Mouse (Mus musculus): ENCODE measurements at regions not wholly inside any gene's neighbourhood (a gene's known extent, or its start where the extent isn't known, plus 50 kb on each side); places are given as distances from the start of the nearest gene placed in this dataset.

GRCm38 (mm10) chr13:53667518-53667917 is 194.6 kb upstream of the Msx2 start:
- H3K4me3 ChIP-seq (ENCODE audit: low read depth, low read length) = no peak overlapping the region
- H3K9ac ChIP-seq (ENCODE audit: low read length) = no peak overlapping the region
- 92% methylated on average over 4 of the region's 4 CpGs for WGBS
- H3K36me3 ChIP-seq (ENCODE audit: control insufficient read depth, insufficient read depth, low read length) = no peaks in the 10 kb centered on the region
- no peak overlapping the region for H3K27ac ChIP-seq (replicated peaks; ENCODE audit: low read depth, low read length)
- DNase-seq (ENCODE audit: low spot score) = no peak
- ATAC-seq (ENCODE audit: insufficient number of reproducible peaks, low FRiP score, low TSS enrichment, low read depth) = no peak
- H3K27me3 ChIP-seq (ENCODE audit: control insufficient read depth, insufficient read depth, low read length) = no peaks in the 10 kb centered on the region
- H3K9me3 ChIP-seq (ENCODE audit: control insufficient read depth, low read length) = no peaks in the 10 kb centered on the region; the same call in 1 of the 2 replicates
- H3K4me2 ChIP-seq (ENCODE audit: low read depth, severe bottlenecking) = no peak overlapping the region
- peaks cover 3% of the 10 kb centered on the region; the same call in 1 of the 2 replicates for H3K4me1 ChIP-seq (ENCODE audit: control insufficient read depth, insufficient read depth, low read length)

DNA sequence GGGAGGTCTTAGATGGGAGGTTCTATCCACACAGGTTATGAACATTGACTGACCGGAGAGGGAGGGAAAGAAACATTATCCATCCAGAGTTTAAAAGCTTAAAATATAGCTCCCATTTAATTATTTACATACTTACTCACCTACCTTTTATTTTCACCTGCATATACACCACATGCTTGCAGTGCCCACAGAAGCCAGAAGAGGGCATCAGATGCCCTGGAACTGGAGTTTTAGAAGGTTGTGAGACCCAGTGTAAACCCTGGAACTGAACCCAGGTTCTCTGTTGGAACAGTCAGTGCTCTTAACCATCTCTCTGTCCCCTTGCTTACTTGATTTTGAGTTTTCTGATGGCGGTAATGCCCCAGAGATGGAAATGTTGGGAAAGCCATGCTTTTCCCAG is 192.7 kb upstream of the Msx2 start:
- no peaks in the 10 kb centered on the region; the same call in 1 of the 2 replicates for H3K9me3 ChIP-seq (ENCODE audit: control insufficient read depth, low read length)
- ATAC-seq (ENCODE audit: insufficient number of reproducible peaks, low FRiP score, low TSS enrichment, low read depth) = no peak
- no peaks in the 10 kb centered on the region for H3K36me3 ChIP-seq (ENCODE audit: control insufficient read depth, insufficient read depth, low read length)
- no peak overlapping the region for H3K4me3 ChIP-seq (ENCODE audit: low read depth, low read length)
- H3K9ac ChIP-seq (ENCODE audit: low read length) = no peak overlapping the region
- no peaks in the 10 kb centered on the region for H3K27me3 ChIP-seq (ENCODE audit: control insufficient read depth, insufficient read depth, low read length)
- H3K4me1 ChIP-seq (ENCODE audit: control insufficient read depth, insufficient read depth, low read length) = peaks cover 2% of the 10 kb centered on the region; the same call in 1 of the 2 replicates
- no peak overlapping the region for H3K4me2 ChIP-seq (ENCODE audit: low read depth, severe bottlenecking)
- WGBS = 92% methylated on average over 2 of the region's 2 CpGs
- no peak overlapping the region for H3K27ac ChIP-seq (replicated peaks; ENCODE audit: low read depth, low read length)
- DNase-seq (ENCODE audit: low spot score) = no peak

- Histone ChIP-seq H3K4me2 (ENCODE audit: low read depth, severe bottlenecking) (no peak overlapping the region), H3K4me3 (ENCODE audit: low read depth, low read length) (no peak overlapping the region), H3K36me3 (ENCODE audit: control insufficient read depth, insufficient read depth, low read length) (no peaks in the 10 kb centered on the region), H3K4me1 (ENCODE audit: control insufficient read depth, insufficient read depth, low read length) (no peaks in the 10 kb centered on the region), H3K9ac (ENCODE audit: low read length) (no peak overlapping the region), H3K27ac (replicated peaks; ENCODE audit: low read depth, low read length) (no peak overlapping the region), H3K27me3 (ENCODE audit: control insufficient read depth, insufficient read depth, low read length) (no peaks in the 10 kb centered on the region), H3K9me3 (ENCODE audit: control insufficient read depth, low read length) (no peaks in the 10 kb centered on the region; the same call in 1 of the 2 replicates)
- ATAC-seq (ENCODE audit: insufficient number of reproducible peaks, low FRiP score, low TSS enrichment, low read depth) (no peak), DNase-seq (ENCODE audit: low spot score) (no peak)
- WGBS = 88% methylated on average over 7 of the region's 7 CpGs
Measured at GRCm38 (mm10) chr13:53664631-53665230, 191.9 kb upstream of the Msx2 start.

DNA sequence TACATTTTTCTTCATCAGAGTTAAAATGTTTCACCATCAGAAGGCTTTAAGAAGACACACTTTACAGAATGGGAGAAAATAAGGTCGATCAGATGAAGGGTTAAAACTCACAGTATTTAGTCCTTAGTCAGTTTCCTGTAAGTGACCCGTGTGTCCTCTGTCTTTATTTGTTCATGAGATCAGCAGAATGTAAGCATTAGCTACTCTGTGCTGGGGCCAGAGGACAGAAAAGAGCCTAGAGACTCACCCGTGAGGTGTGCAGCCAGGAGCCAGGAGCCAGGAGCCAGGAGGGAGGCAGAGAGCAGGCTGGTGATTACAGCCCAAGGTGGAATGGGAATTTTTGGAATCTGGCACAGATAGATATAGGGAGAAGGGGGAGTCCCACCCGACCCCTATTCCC is 180.0 kb upstream of the Msx2 start:
- Histone ChIP-seq H3K9ac (ENCODE audit: low read length) (no peak overlapping the region), H3K27me3 (ENCODE audit: control insufficient read depth, insufficient read depth, low read length) (no peaks in the 10 kb centered on the region), H3K4me3 (ENCODE audit: low read depth, low read length) (no peak overlapping the region), H3K9me3 (ENCODE audit: control insufficient read depth, low read length) (no peaks in the 10 kb centered on the region), H3K4me2 (ENCODE audit: low read depth, severe bottlenecking) (no peak overlapping the region), H3K27ac (replicated peaks; ENCODE audit: low read depth, low read length) (no peak overlapping the region), H3K36me3 (ENCODE audit: control insufficient read depth, insufficient read depth, low read length) (no peaks in the 10 kb centered on the region), H3K4me1 (ENCODE audit: control insufficient read depth, insufficient read depth, low read length) (no peaks in the 10 kb centered on the region)
- DNase-seq (ENCODE audit: low spot score) (no peak), ATAC-seq (ENCODE audit: insufficient number of reproducible peaks, low FRiP score, low TSS enrichment, low read depth) (no peak)
- 57% methylated on average over 4 of the region's 4 CpGs for WGBS

DNA sequence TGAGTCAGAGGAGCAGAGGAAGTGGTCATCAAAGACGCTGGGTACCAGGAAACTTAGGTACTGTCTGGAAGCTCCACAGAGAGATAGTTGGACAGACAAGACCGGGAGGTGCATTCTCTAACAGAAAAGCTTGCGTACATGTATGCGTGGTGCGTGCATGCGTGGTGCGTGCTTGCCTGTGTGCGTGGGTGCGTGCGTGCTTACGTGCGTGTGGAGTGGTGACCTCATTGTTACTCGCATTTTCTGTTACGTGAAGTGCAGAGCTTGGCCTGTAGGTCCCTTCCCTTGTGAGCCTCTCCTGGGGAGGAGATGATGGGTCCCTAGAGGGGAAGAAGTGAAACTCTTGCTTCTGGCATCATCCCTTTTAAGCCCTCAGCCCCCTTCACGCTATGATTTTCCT is 175.5 kb upstream of the Msx2 start:
- H3K9me3 ChIP-seq (ENCODE audit: control insufficient read depth, low read length) = no peaks in the 10 kb centered on the region
- H3K4me2 ChIP-seq (ENCODE audit: low read depth, severe bottlenecking) = no peak overlapping the region
- H3K27me3 ChIP-seq (ENCODE audit: control insufficient read depth, insufficient read depth, low read length) = no peaks in the 10 kb centered on the region
- DNase-seq (ENCODE audit: low spot score) (no peak), ATAC-seq (ENCODE audit: insufficient number of reproducible peaks, low FRiP score, low TSS enrichment, low read depth) (no peak)
- no peak overlapping the region for H3K9ac ChIP-seq (ENCODE audit: low read length)
- H3K4me3 ChIP-seq (ENCODE audit: low read depth, low read length) = no peak overlapping the region
- H3K36me3 ChIP-seq (ENCODE audit: control insufficient read depth, insufficient read depth, low read length) = no peaks in the 10 kb centered on the region
- WGBS = 94% methylated on average over 15 of the region's 15 CpGs
- no peak overlapping the region for H3K27ac ChIP-seq (replicated peaks; ENCODE audit: low read depth, low read length)
- no peaks in the 10 kb centered on the region for H3K4me1 ChIP-seq (ENCODE audit: control insufficient read depth, insufficient read depth, low read length)

- Histone ChIP-seq H3K4me3 (ENCODE audit: low read depth, low read length) (no peak overlapping the region), H3K27ac (replicated peaks; ENCODE audit: low read depth, low read length) (no peak overlapping the region), H3K4me1 (ENCODE audit: control insufficient read depth, insufficient read depth, low read length) (no peaks in the 10 kb centered on the region), H3K27me3 (ENCODE audit: control insufficient read depth, insufficient read depth, low read length) (no peaks in the 10 kb centered on the region), H3K9ac (ENCODE audit: low read length) (no peak overlapping the region), H3K36me3 (ENCODE audit: control insufficient read depth, insufficient read depth, low read length) (no peaks in the 10 kb centered on the region), H3K9me3 (ENCODE audit: control insufficient read depth, low read length) (no peaks in the 10 kb centered on the region), H3K4me2 (ENCODE audit: low read depth, severe bottlenecking) (no peak overlapping the region)
- no peak for DNase-seq (ENCODE audit: low spot score)
- 84% methylated on average over 5 of the region's 5 CpGs for WGBS
- ATAC-seq (ENCODE audit: insufficient number of reproducible peaks, low FRiP score, low TSS enrichment, low read depth) = no peak
Measured at GRCm38 (mm10) chr13:53642557-53642956, 169.7 kb upstream of the Msx2 start.

DNA sequence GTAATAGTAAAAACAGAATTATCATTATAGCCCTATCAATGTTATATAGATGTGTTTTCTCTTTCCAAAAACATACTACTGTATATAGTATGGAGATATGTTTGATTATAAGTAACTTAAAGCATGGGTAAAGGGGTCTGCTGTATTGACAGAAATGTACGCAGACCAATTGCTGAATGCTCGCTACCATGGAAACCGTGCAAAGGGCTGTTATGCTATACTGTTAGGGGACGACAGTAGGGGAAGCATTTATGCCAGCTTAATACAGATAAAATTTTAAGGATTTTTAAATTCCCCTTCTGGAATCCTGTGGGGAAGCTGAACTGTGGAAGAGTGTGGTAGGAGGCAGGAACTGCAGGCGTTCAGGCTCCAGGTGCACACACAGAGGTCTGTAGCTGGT is 166.7 kb upstream of the Msx2 start:
- no peaks in the 10 kb centered on the region for H3K36me3 ChIP-seq (ENCODE audit: control insufficient read depth, insufficient read depth, low read length)
- H3K4me1 ChIP-seq (ENCODE audit: control insufficient read depth, insufficient read depth, low read length) = no peaks in the 10 kb centered on the region
- H3K27ac ChIP-seq (replicated peaks; ENCODE audit: low read depth, low read length) = no peak overlapping the region
- ATAC-seq (ENCODE audit: insufficient number of reproducible peaks, low FRiP score, low TSS enrichment, low read depth) (no peak), DNase-seq (ENCODE audit: low spot score) (no peak)
- no peaks in the 10 kb centered on the region for H3K9me3 ChIP-seq (ENCODE audit: control insufficient read depth, low read length)
- no peak overlapping the region for H3K9ac ChIP-seq (ENCODE audit: low read length)
- no peak overlapping the region for H3K4me2 ChIP-seq (ENCODE audit: low read depth, severe bottlenecking)
- WGBS = 92% methylated on average over 5 of the region's 5 CpGs
- no peak overlapping the region for H3K4me3 ChIP-seq (ENCODE audit: low read depth, low read length)
- no peaks in the 10 kb centered on the region for H3K27me3 ChIP-seq (ENCODE audit: control insufficient read depth, insufficient read depth, low read length)

- DNase-seq (ENCODE audit: low spot score) = no peak
- no peak overlapping the region for H3K27ac ChIP-seq (replicated peaks; ENCODE audit: low read depth, low read length)
- no peaks in the 10 kb centered on the region for H3K36me3 ChIP-seq (ENCODE audit: control insufficient read depth, insufficient read depth, low read length)
- H3K4me3 ChIP-seq (ENCODE audit: low read depth, low read length) = no peak overlapping the region
- no peaks in the 10 kb centered on the region for H3K9me3 ChIP-seq (ENCODE audit: control insufficient read depth, low read length)
- no peak overlapping the region for H3K9ac ChIP-seq (ENCODE audit: low read length)
- no peak overlapping the region for H3K4me2 ChIP-seq (ENCODE audit: low read depth, severe bottlenecking)
- WGBS = 88% methylated on average over 10 of the region's 10 CpGs
- H3K27me3 ChIP-seq (ENCODE audit: control insufficient read depth, insufficient read depth, low read length) = no peaks in the 10 kb centered on the region
- no peaks in the 10 kb centered on the region for H3K4me1 ChIP-seq (ENCODE audit: control insufficient read depth, insufficient read depth, low read length)
- ATAC-seq (ENCODE audit: insufficient number of reproducible peaks, low FRiP score, low TSS enrichment, low read depth) = no peak
Measured at GRCm38 (mm10) chr13:53639115-53639514, 166.2 kb upstream of the Msx2 start.

DNA sequence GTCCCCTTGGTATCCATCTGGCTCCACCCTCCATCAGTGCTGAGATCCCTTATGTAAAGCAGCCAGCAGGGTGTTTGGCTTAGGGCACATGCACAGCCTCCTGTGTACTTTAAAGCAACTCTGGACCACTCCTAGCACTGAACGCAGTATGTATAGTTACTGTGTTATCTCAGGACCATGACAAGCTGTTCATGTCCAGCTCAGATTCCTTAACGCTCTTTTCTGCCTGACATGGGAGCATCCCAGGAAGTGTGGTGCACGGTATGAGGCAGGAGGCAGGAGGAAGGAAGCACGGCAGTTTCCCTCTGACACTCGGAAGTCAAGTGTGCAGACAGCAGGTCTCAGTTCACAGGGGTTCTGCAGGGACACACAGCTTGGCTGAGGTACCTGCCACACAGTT is 163.1 kb upstream of the Msx2 start:
- H3K4me1 ChIP-seq (ENCODE audit: control insufficient read depth, insufficient read depth, low read length) = no peaks in the 10 kb centered on the region
- no peak overlapping the region for H3K27ac ChIP-seq (replicated peaks; ENCODE audit: low read depth, low read length)
- no peaks in the 10 kb centered on the region for H3K9me3 ChIP-seq (ENCODE audit: control insufficient read depth, low read length)
- DNase-seq (ENCODE audit: low spot score) (no peak), ATAC-seq (ENCODE audit: insufficient number of reproducible peaks, low FRiP score, low TSS enrichment, low read depth) (no peak)
- no peak overlapping the region for H3K9ac ChIP-seq (ENCODE audit: low read length)
- WGBS = 78% methylated on average over 5 of the region's 5 CpGs
- no peak overlapping the region for H3K4me2 ChIP-seq (ENCODE audit: low read depth, severe bottlenecking)
- no peaks in the 10 kb centered on the region for H3K36me3 ChIP-seq (ENCODE audit: control insufficient read depth, insufficient read depth, low read length)
- H3K4me3 ChIP-seq (ENCODE audit: low read depth, low read length) = no peak overlapping the region
- no peaks in the 10 kb centered on the region for H3K27me3 ChIP-seq (ENCODE audit: control insufficient read depth, insufficient read depth, low read length)
